Mouse (Mus musculus): ENCODE data around the gene Olfr955. TPM values are rescaled to one million over a fixed set of nuclear protein-coding genes. Genes with fewer than 3 reads are reported as not detected.

The Olfr955 gene
- polyA plus RNA-seq, 1 experiment from 2014 or later: not detected

Other genes starting within 250 kb of the Olfr955 start
- gene Olfr1537, start 221.9 kb downstream of the Olfr955 start, polyA plus RNA-seq (2014; fragmentation: Nextera tagmentation; extraction: Ambion mirVana): not detected in 2 replicates
- gene Olfr945, start 195.1 kb downstream of the Olfr955 start, polyA plus RNA-seq (2014; fragmentation: Nextera tagmentation; extraction: Ambion mirVana): not detected in 2 replicates
- not detected in 2 replicates for gene Olfr948, start 145.9 kb downstream of the Olfr955 start, polyA plus RNA-seq (2014; fragmentation: Nextera tagmentation; extraction: Ambion mirVana)
- not detected in 2 replicates for gene Olfr951, start 84.5 kb downstream of the Olfr955 start, polyA plus RNA-seq (2014; fragmentation: Nextera tagmentation; extraction: Ambion mirVana)
- not detected in 2 replicates for gene Olfr952, start 44.8 kb downstream of the Olfr955 start, polyA plus RNA-seq (2014; fragmentation: Nextera tagmentation; extraction: Ambion mirVana)
- gene Olfr954, start 15.2 kb downstream of the Olfr955 start, polyA plus RNA-seq (2014; fragmentation: Nextera tagmentation; extraction: Ambion mirVana): not detected in 2 replicates
- not detected in 2 replicates for gene Olfr44, start 22.1 kb upstream of the Olfr955 start, polyA plus RNA-seq (2014; fragmentation: Nextera tagmentation; extraction: Ambion mirVana)
- not detected in 2 replicates for gene Olfr957, start 43.9 kb upstream of the Olfr955 start, polyA plus RNA-seq (2014; fragmentation: Nextera tagmentation; extraction: Ambion mirVana)
- gene Olfr958, start 82.1 kb upstream of the Olfr955 start, polyA plus RNA-seq (2014; fragmentation: Nextera tagmentation; extraction: Ambion mirVana): not detected in 2 replicates
- not detected in 2 replicates for gene Olfr959, start 103.6 kb upstream of the Olfr955 start, polyA plus RNA-seq (2014; fragmentation: Nextera tagmentation; extraction: Ambion mirVana)
- gene AW551984, start 132.5 kb upstream of the Olfr955 start, polyA plus RNA-seq (2014; fragmentation: Nextera tagmentation; extraction: Ambion mirVana): 24.7 and 32.1 TPM in 2 replicates
- gene Olfr148, start 138.7 kb upstream of the Olfr955 start, polyA plus RNA-seq (2014; fragmentation: Nextera tagmentation; extraction: Ambion mirVana): not detected in 2 replicates
- gene Olfr960, start 149.4 kb upstream of the Olfr955 start, polyA plus RNA-seq (2014; fragmentation: Nextera tagmentation; extraction: Ambion mirVana): not detected in 2 replicates
- gene Olfr961, start 173.1 kb upstream of the Olfr955 start, polyA plus RNA-seq (2014; fragmentation: Nextera tagmentation; extraction: Ambion mirVana): not detected in 2 replicates
- gene Olfr963, start 195.3 kb upstream of the Olfr955 start, polyA plus RNA-seq (2014; fragmentation: Nextera tagmentation; extraction: Ambion mirVana): not detected in 2 replicates
- not detected in 2 replicates for gene Olfr149, start 235.2 kb upstream of the Olfr955 start, polyA plus RNA-seq (2014; fragmentation: Nextera tagmentation; extraction: Ambion mirVana)
- not detected in 2 replicates for gene Olfr965, start 239.4 kb upstream of the Olfr955 start, polyA plus RNA-seq (2014; fragmentation: Nextera tagmentation; extraction: Ambion mirVana)